In the genomic region with DNA sequence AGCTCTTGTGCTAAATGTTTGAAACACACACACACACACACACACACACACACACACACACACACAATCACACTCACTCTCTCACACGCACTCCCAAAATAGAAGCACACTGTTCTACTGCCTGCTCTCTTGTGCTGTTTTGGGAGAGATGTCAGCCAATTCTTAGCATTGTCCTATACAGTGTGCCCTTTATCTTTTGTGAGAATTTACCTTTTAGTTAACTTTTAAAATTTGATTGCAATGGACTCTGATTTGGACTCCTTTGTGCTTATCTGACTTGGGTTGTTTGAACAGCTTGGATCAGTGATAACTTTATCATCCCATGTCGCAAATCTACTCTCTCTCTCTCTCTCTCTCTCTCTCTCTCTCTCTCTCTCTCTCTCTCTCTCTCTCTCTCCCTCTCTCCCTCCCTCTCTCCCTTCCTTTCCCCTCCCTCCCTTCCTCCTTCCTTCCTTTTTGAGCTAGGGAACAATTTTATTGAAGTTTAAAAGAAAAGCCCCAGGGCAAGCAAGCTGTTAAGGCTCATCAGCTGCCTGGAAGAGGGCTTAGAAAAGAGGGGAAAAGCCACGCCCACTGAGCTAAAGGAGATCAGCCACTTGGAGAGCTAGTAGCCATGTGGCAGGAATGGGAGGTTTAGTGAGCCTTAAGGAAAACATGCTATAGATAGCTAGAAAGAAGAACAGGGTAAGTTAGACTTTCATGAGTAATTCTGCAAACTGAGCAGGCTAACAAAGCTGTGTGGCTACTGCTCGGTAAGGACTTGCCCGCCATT, we compare ENCODE assay signal across 18 mouse cellular contexts.
DNase-seq lines count a peak whose midpoint lies in the region; ATAC-seq and TF ChIP-seq lines count a peak whose summit lies in the region.
"Had no signal": no experiment of that assay in that cellular context is flagged by ENCODE, and none has a peak within 500 bp of the region (broad histone marks: within the 10 kb centered on the region; RNA-seq: fewer than 3 reads in every experiment).

No protein-coding gene starts in this region.

- H3K4me3 ChIP-seq in intestine, embryonic 14.5 days (ENCODE audit: low read depth, low read length): no peak overlapping the region
- H3K4me3 ChIP-seq in intestine, postnatal 0 days (ENCODE audit: low read depth, low read length): no peak overlapping the region
- no peak overlapping the region for H3K4me3 ChIP-seq in ES-E14 (ENCODE audit: insufficient read depth in 1 of 2, low read depth in 1 of 2, low read length in 2 of 2, poor library complexity in 1 of 2, severe bottlenecking in 1 of 2)
- H3K4me3 ChIP-seq in thymus, adult 2 months (ENCODE audit: control insufficient read depth, insufficient read depth, low read length): no peak overlapping the region
- H3K4me3 ChIP-seq: embryonic facial prominence, embryonic 15.5 days; forebrain, embryonic 13.5 days; gastrocnemius, adult 2 months; heart, embryonic 10.5 days; limb, embryonic 12.5 days had no signal

- TF ChIP-seq CTCF in intestine, postnatal 0 days (IDR thresholded peaks at IDR 0.05; ENCODE audit: low read depth): no peak
- TF ChIP-seq CTCF in thymus, adult 2 months (IDR thresholded peaks at IDR 0.05; ENCODE audit: borderline replicate concordance, control insufficient read depth, extremely low read depth, insufficient read depth, low read length, poor library complexity): no peak

- no peak overlapping the region for H3K27ac ChIP-seq in intestine, embryonic 14.5 days (ENCODE audit: low read depth)
- no peak overlapping the region for H3K27ac ChIP-seq in intestine, postnatal 0 days (ENCODE audit: low read depth, low read length)
- H3K27ac ChIP-seq in ES-E14 (ENCODE audit: insufficient read depth, low read depth, low read length, poor library complexity, severe bottlenecking): no peak overlapping the region
- H3K27ac ChIP-seq in thymus, adult 2 months (ENCODE audit: control insufficient read depth, insufficient read depth, low read length): no peak overlapping the region
- H3K27ac ChIP-seq: embryonic facial prominence, embryonic 15.5 days; forebrain, embryonic 13.5 days; gastrocnemius, adult 2 months; limb, embryonic 12.5 days had no signal

- DNase-seq in intestine, embryonic 14.5 days (ENCODE audit: low spot score): no peak
- peak; percentile 41 for DNase-seq in ES-E14 (ENCODE audit: low read depth, low spot score)
- DNase-seq in ZHBTc4 (ENCODE audit: low read depth, low spot score): peak; percentile 59
- peak; percentile 12 for DNase-seq in mesoderm, embryonic 11.5 days (ENCODE audit: low read depth, low spot score)
- no peak for DNase-seq in gastrocnemius, postnatal 10 days
- no peak for DNase-seq in thymus, adult 2 months
- DNase-seq: adrenal gland, postnatal 14 days; cerebellum, adult 9-11 months; gastrocnemius, adult 2 months; kidney, postnatal 14 days; liver, postnatal 0 days; right cerebral cortex, postnatal 14 days; thymus, postnatal 25 days had no signal

- no peaks in the 10 kb centered on the region for H3K27me3 ChIP-seq in intestine, embryonic 14.5 days (replicated peaks; ENCODE audit: control insufficient read depth, insufficient read depth, low read length)
- H3K27me3 ChIP-seq in intestine, postnatal 0 days (replicated peaks; ENCODE audit: control insufficient read depth, insufficient read depth, low read length): no peaks in the 10 kb centered on the region
- H3K27me3 ChIP-seq in thymus, adult 2 months (ENCODE audit: control insufficient read depth, insufficient read depth, low read length): no peaks in the 10 kb centered on the region
- H3K27me3 ChIP-seq: embryonic facial prominence, embryonic 15.5 days; forebrain, embryonic 13.5 days; limb, embryonic 12.5 days had no signal

- no peaks in the 10 kb centered on the region for H3K36me3 ChIP-seq in intestine, embryonic 14.5 days (ENCODE audit: control insufficient read depth, insufficient read depth, low read length)
- H3K36me3 ChIP-seq in intestine, postnatal 0 days (ENCODE audit: control insufficient read depth, insufficient read depth): no peaks in the 10 kb centered on the region
- H3K36me3 ChIP-seq in ES-E14 (ENCODE audit: control insufficient read depth, insufficient read depth, low read length, poor library complexity, severe bottlenecking): no peaks in the 10 kb centered on the region
- no peaks in the 10 kb centered on the region for H3K36me3 ChIP-seq in thymus, adult 2 months (ENCODE audit: control insufficient read depth, insufficient read depth, low read length)
- H3K36me3 ChIP-seq: embryonic facial prominence, embryonic 15.5 days; heart, embryonic 10.5 days; limb, embryonic 12.5 days had no signal

- no peak for TF ChIP-seq POLR2A in thymus, adult 2 months (IDR thresholded peaks at IDR 0.05; ENCODE audit: control insufficient read depth, extremely low read depth, insufficient read depth, low read length, poor library complexity)

- 69% methylated on average over 5 of the region's 5 CpGs for WGBS in intestine, embryonic 14.5 days
- WGBS in intestine, postnatal 0 days: 39% methylated on average over 5 of the region's 5 CpGs
- WGBS in thymus, adult 2 months: 82% methylated on average over 5 of the region's 5 CpGs

- no peak overlapping the region for H3K4me2 ChIP-seq in intestine, embryonic 14.5 days (ENCODE audit: low read length)
- no peak overlapping the region for H3K4me2 ChIP-seq in intestine, postnatal 0 days (replicated peaks; ENCODE audit: low read depth)
- H3K4me2 ChIP-seq: embryonic facial prominence, embryonic 15.5 days; forebrain, embryonic 13.5 days; limb, embryonic 12.5 days had no signal

- no peaks in the 10 kb centered on the region for H3K4me1 ChIP-seq in intestine, embryonic 14.5 days (replicated peaks; ENCODE audit: control insufficient read depth, insufficient read depth, low read length)
- no peaks in the 10 kb centered on the region for H3K4me1 ChIP-seq in intestine, postnatal 0 days (replicated peaks; ENCODE audit: control insufficient read depth, insufficient read depth, low read length)
- H3K4me1 ChIP-seq in ES-E14 (ENCODE audit: control insufficient read depth in 2 of 2, insufficient read depth in 2 of 2, low read length in 2 of 2, poor library complexity in 1 of 2): no peaks in the 10 kb centered on the region
- no peaks in the 10 kb centered on the region for H3K4me1 ChIP-seq in thymus, adult 2 months (replicated peaks; ENCODE audit: control insufficient read depth, insufficient read depth, low read length)
- H3K4me1 ChIP-seq: embryonic facial prominence, embryonic 15.5 days; forebrain, embryonic 13.5 days had no signal

- in situ Hi-C loops in ES-E14 (cut with MboI; ENCODE audit: low sequenced_read_pairs in 2 of 2, unreplicated experiment in 2 of 2): no loop called here

- H3K9ac ChIP-seq in intestine, embryonic 14.5 days (ENCODE audit: low read length): no peak overlapping the region
- H3K9ac ChIP-seq in intestine, postnatal 0 days (ENCODE audit: low read depth, low read length): no peak overlapping the region
- no peak overlapping the region for H3K9ac ChIP-seq in ES-E14 (ENCODE audit: insufficient read depth, low read depth, low read length, poor library complexity, severe bottlenecking)
- H3K9ac ChIP-seq: embryonic facial prominence, embryonic 15.5 days; forebrain, embryonic 13.5 days; limb, embryonic 12.5 days; liver, postnatal 0 days had no signal

- H3K9me3 ChIP-seq in intestine, embryonic 14.5 days (ENCODE audit: control insufficient read depth, low read length): no peaks in the 10 kb centered on the region
- no peaks in the 10 kb centered on the region for H3K9me3 ChIP-seq in intestine, postnatal 0 days (ENCODE audit: control insufficient read depth)
- H3K9me3 ChIP-seq in ES-E14 (ENCODE audit: control insufficient read depth, insufficient read depth, low read depth, low read length): no peaks in the 10 kb centered on the region
- H3K9me3 ChIP-seq: embryonic facial prominence, embryonic 15.5 days; forebrain, embryonic 13.5 days; heart, embryonic 10.5 days; limb, embryonic 12.5 days had no signal

- 0 out of 2 replicates have a peak, but pooled peaks have one; percentile 68 for ATAC-seq in intestine, embryonic 14.5 days (replicated peaks; ENCODE audit: low FRiP score, low TSS enrichment, low read depth)
- no peak for ATAC-seq in intestine, postnatal 0 days
- ATAC-seq: forebrain, embryonic 13.5 days; liver, postnatal 0 days had no signal

TF ChIP-seq in ES-E14, 5 proteins besides CTCF, POLR2A, EP300 and RAD21:
- no peak for TF ChIP-seq HCFC1 (IDR thresholded peaks at IDR 0.05; ENCODE audit: borderline replicate concordance, insufficient read depth, low read length)
- TF ChIP-seq CHD2 (IDR thresholded peaks at IDR 0.05; ENCODE audit: low read depth, low read length): no peak
- TF ChIP-seq ZNF384 (IDR thresholded peaks at IDR 0.05; ENCODE audit: low read depth, low read length): no peak
- no peak for TF ChIP-seq ZC3H11A (IDR thresholded peaks at IDR 0.05; ENCODE audit: borderline replicate concordance, low read depth, low read length)
- TF ChIP-seq MAFK (IDR thresholded peaks at IDR 0.05; ENCODE audit: insufficient read depth, low read depth, low read length): no peak

Comparison
In these comparisons a context has a peak if more than half of its experiments do, and no peak if none do; other contexts are left out.
1. DNase-seq: peak in ES-E14 (single experiment), ZHBTc4 (single experiment) and mesoderm, embryonic 11.5 days (single experiment); none in intestine, embryonic 14.5 days (single experiment), gastrocnemius, postnatal 10 days (single experiment) and thymus, adult 2 months (single experiment).